Mouse (Mus musculus) gastrocnemius, postnatal 10 days (tissue): ENCODE data around the gene Ddx54. TPM values are rescaled to one million over a fixed set of nuclear protein-coding genes. Genes with fewer than 3 reads are reported as not detected.

Experiments used
- DNase-seq: peaks from one replicate; pipeline ENCODE4 v3.0.0; 2021; ENCODE audit warnings: mixed read lengths
- total RNA-seq, 2 experiments: library from RNA; stranded (reverse); gene quantifications; 2 replicates each; pipeline ENCODE4 v1.2.3; 2021

Ddx54 gene
- total RNA-seq, 2 experiments from 2014 or later, result 22.4 to 23.9 TPM

DNA sequence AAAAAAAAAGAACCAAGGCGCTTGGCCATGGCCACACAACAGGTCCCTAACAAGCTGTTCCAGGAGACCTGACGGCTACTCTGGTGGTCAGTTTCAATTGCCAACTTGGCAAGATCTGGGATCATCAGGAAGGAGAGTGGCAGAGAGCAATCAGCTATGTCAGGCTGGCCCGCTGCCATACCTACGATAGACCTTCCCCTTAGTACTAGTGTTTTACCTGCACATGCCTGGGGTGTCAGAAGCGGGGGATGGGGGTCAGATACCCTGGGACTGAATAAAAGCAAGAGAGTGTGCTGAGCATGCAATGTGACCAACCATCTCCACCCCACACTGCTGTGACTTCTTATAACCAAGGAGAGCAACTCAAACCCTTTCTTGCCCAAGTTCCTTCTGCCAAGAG lies 1.6 kb upstream of the Ddx54 start:
- DNase-seq, result no peak

DNA sequence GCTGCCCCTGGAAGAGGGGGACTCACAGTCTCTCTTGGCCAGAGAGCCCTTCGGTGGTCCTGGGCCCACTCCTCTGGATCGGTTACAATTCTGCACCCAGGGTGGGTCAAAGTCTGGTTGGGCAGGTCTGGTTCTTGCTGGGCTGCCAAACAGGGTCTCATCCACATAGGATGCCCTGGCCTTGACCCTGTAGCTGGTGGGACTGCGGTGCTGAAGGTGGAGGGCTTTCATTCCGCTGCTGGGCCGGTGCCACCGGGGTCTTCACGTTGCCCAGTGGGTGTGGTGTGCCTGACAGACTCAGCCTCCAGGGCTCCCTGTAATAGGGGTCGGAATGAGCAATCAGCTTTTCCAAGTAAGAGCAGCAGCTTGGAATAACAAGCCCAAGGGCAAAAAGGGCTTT lies 1.1 kb upstream of the Ddx54 start:
- no peak for DNase-seq

DNA sequence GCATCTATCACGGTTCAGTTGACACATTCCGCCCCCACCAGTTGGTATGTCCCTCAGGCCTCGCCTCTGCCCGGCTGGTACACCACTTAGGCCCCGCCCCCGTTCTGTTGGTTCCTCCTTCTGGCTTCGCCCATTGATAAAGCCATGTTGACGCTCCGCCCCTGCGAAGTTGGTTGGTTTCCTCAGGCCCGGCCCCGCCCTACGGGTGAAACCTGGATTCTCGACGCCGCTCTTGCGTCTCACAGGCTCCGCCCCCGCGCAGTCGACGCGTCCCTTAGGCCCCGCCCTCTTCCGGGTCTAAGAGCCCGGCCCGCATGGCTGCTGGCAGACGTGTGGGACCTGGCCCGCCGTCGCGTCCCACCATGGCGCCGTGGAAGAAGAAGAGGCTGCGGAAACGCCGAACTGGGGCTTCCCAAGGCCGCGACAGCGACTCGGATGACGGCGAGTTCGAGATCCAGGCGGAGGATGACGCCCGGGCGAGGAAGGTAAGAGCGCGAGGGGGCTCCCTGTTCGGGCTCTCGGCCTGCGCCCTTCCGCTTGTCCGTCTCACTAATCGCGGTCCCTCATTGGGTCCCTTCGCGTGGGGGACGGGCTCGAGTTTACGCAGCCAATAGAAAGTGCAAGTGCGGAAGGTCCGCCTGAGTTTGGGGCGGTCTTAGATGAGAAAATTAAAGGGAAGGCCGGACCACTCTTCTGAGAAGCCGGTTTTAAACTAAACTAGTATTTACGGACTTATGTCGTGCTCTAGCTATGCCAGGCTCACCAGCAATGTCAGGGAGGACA lies 474 bp downstream of the Ddx54 start:
- DNase-seq, result peak; percentile 99

- DNase-seq, result no peak
Measured at GRCm38 (mm10) chr5:120615903-120616302, 3.4 kb downstream of the Ddx54 start.

- DNase-seq, result no peak
Measured at GRCm38 (mm10) chr5:120618778-120619177, 6.2 kb downstream of the Ddx54 start.

DNA sequence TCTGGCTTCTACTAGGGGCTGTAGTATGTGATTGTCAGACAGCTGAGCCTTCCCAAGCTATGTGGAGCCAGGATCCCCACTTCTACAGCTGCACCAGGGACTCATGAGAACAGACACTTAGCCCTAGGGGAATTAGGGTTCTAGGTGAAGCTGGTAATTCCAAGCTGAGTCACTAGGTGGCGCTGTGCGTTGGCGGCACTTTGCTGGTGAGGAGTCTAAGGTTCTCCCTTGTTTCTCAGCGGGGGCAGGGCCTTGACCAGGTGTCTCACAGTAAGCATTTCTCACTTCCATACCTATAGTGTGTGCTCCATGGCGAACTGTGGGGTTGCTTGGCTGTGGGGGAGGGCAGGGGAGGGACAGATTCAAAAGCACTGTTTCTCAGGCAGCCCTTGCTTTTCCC lies 6.7 kb downstream of the Ddx54 start:
- DNase-seq, result peak; percentile 71

DNA sequence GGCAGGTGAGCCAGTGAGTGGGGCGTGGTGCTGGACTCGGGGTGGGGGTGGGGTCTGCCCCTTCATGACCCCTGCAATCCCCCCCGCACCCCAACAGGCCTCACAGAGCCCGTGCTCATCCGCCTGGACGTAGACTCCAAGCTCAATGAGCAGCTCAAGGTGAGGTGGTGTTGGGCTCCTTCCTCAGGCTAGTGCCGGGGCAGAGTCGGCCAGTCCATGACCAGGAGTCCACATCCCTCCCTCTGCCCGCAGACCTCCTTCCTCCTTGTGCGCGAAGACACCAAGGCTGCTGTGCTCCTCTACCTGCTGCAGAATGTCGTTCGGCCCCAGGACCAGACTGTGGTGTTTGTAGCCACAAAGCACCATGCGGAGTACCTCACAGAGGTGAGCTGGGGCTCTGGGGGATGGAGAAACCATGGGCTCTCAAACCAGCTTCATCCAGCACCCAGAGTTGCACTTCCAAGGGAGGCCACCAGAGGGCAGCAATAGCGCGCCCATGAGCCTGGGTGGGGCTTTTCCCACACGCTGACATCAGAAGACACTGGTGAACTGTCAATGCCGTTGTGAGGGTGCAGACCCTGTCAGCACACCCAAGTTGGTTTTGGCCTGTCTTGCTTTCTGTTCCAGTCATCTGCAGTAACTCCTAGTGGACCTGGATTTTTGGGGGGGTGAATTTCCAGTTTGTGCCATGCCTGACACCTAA lies 8.0 kb downstream of the Ddx54 start:
- DNase-seq, result peak; percentile 84

GRCm38 (mm10) chr5:120621078-120621765 lies 8.7 kb downstream of the Ddx54 start:
- no peak for DNase-seq

GRCm38 (mm10) chr5:120621846-120622197 lies 9.3 kb downstream of the Ddx54 start:
- no peak for DNase-seq

GRCm38 (mm10) chr5:120622198-120622851 lies 9.8 kb downstream of the Ddx54 start:
- DNase-seq, result no peak

DNA sequence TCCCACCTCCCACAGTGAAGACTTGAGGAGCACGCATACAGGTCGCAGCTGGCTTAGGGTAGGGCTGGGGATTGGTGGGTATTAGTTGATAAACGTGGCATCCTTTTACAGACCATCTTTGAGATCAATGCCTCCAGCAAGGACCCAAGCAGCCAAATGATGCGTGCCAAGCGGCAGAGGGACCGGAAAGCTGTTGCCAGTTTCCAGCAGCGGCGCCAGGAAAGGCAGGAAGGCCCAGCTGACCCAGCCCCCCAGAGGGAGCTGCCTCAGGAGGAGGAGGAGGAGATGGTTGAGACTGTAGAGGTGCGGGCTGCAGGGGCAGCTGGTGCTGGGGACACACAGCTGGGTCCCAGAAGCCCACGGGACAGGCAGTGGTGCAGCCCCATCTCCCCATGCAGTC lies 11.9 kb downstream of the Ddx54 start:
- DNase-seq, result no peak

DNA sequence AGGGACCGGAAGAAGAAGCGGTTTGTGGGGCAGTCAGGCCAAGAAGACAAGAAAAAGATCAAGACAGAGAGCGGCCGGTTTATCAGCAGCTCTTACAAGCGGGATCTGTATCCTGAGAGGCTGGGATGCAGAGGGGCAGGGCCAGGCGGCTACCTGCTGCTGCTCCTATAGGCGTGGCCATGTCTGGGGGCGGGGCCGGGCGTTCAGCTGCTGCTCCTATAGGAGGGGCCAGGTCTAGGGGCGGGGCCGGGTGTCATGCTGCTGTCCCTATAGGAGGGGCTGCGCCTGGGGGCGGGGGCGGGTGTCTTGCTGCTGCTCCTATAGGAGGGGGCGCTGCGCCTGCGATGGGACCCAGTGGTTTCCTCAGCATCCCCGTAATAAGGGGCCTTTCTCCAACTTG lies 13.9 kb downstream of the Ddx54 start:
- no peak for DNase-seq

- DNase-seq, result no peak
Measured at GRCm38 (mm10) chr5:120627515-120628300, 15.2 kb downstream of the Ddx54 start.

DNA sequence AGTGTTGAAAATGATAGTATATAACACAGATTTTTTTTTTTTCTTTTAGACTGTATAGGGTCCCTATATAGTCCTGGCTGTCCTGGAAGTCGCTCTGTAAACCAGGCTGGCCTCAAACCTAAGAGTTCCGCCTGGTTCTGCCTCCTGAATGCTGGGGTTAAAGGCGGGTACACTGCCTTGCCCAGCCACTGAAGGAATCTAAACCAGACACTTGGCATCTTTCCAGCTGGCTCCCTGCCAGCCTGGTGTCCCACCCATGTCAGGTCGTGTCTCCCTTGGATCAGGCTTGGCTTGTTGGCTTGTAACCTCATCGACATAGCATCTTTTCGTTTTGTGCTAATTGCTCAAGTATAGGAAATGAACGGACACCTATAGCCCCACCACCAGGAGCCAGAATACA lies 16.1 kb downstream of the Ddx54 start:
- no peak for DNase-seq

GRCm38 (mm10) chr5:120631128-120631527 lies 18.6 kb downstream of the Ddx54 start:
- no peak for DNase-seq

GRCm38 (mm10) chr5:120631892-120632291 lies 19.4 kb downstream of the Ddx54 start:
- no peak for DNase-seq

- DNase-seq, result no peak
Measured at GRCm38 (mm10) chr5:120634131-120634530, 21.6 kb downstream of the Ddx54 start, which contains the start of gene Cfap73. TSS of gene Cfap73 (minus strand) at chr5:120634235.

GRCm38 (mm10) chr5:120634860-120635259 lies 22.3 kb downstream of the Ddx54 start:
- DNase-seq, result no peak

- no peak for DNase-seq
Measured at GRCm38 (mm10) chr5:120635633-120636032, 23.1 kb downstream of the Ddx54 start.

DNA sequence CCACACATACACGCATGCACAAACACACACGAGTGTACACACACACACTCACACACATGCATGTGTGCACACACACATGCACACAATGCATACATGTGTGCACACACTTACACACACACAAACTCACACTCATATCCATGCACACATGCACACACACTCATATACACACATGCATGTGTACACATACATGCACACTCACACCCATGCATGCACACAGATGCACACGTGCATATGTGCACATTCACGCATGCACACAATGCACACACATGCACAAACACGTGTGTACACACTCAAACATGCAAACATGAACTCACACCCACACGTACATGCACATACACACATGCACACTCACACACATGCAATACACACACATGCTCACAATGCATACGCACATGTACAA lies 27.6 kb downstream of the Ddx54 start:
- no peak for DNase-seq

GRCm38 (mm10) chr5:120643365-120644085 lies 31.0 kb downstream of the Ddx54 start:
- DNase-seq, result no peak
